Mouse (Mus musculus) stomach, embryonic 14.5 days (tissue): Measurements from ENCODE around the gene Usp3. TPM values are rescaled to one million over a fixed set of nuclear protein-coding genes. Genes with fewer than 3 reads are reported as not detected.
A peak's percentile ranks its signal among the peaks of the same experiment; 100 is the strongest.

ENCODE experiments used
- ATAC-seq: fragments of 200-750 bp; cut with Nextera tagmentation; 2 replicates; pipeline ENCODE4 v1.8.0; 2017; ENCODE audit warnings: low read depth, moderate TSS enrichment; ENCODE audit not compliant: insufficient number of reproducible peaks, insufficient read depth, low FRiP score
- H3K27ac ChIP-seq: fragments of 300-500 bp; sonication (generic); 2 replicates; pipeline ENCODE4 v1.5.1; 2014; ENCODE audit warnings: mild to moderate bottlenecking, low read length, moderate library complexity, mixed read lengths
- H3K27me3 ChIP-seq: fragments of 300-500 bp; sonication (generic); 2 replicates; pipeline ENCODE4 v1.6.1; 2014; ENCODE audit warnings: low read length, control low read depth, mixed read lengths; ENCODE audit not compliant: control insufficient read depth, insufficient read depth
- H3K36me3 ChIP-seq: fragments of 300-500 bp; sonication (generic); 2 replicates; pipeline ENCODE4 v1.6.1; 2014; ENCODE audit warnings: mild to moderate bottlenecking, control low read depth, low read length, moderate library complexity, mixed read lengths; ENCODE audit not compliant: control insufficient read depth, insufficient read depth
- H3K4me1 ChIP-seq: fragments of 300-500 bp; sonication (generic); 2 replicates; pipeline ENCODE4 v1.6.1; 2014; ENCODE audit warnings: low read length, control low read depth, mixed read lengths; ENCODE audit not compliant: control insufficient read depth, insufficient read depth
- H3K4me2 ChIP-seq: fragments of 300-500 bp; sonication (generic); replicated peaks from 2 replicates; pipeline ENCODE4 v1.6.1; 2014; ENCODE audit warnings: low read depth, low read length, control low read depth
- H3K4me3 ChIP-seq: fragments of 300-500 bp; sonication (generic); 2 replicates; pipeline ENCODE4 v1.5.1; 2014; ENCODE audit warnings: low read depth, low read length, control low read depth
- H3K9ac ChIP-seq: fragments of 300-500 bp; sonication (generic); replicated peaks from 2 replicates; pipeline ENCODE4 v1.6.1; 2014; ENCODE audit warnings: low read depth, mild to moderate bottlenecking, control low read depth, low read length, moderate library complexity, mixed read lengths
- H3K9me3 ChIP-seq: fragments of 300-500 bp; sonication (generic); 2 replicates; pipeline ENCODE4 v1.6.1; 2016; ENCODE audit warnings: low read depth, low read length, control low read depth; ENCODE audit not compliant: control insufficient read depth
- WGBS: fragments of 180-500 bp; shearing (Covaris S2); extraction: QIAGEN DNeasy Blood & Tissue Kit; methylation state at CpG from one replicate; pipeline ENCODE4 v1.1.7; 2014; 5-methylcytosine and 5-hydroxymethylcytosine counted together
- polyA plus RNA-seq: library from polyadenylated mRNA; unstranded; fragments of >200 nt; fragmentation: Nextera tagmentation; extraction: Ambion mirVana; gene quantifications from 2 replicates; pipeline ENCODE4 v1.2.1, GENCODE M21; 2014

Usp3 gene
- polyA plus RNA-seq, 1 experiment from 2014 or later: 74.3 TPM

DNA sequence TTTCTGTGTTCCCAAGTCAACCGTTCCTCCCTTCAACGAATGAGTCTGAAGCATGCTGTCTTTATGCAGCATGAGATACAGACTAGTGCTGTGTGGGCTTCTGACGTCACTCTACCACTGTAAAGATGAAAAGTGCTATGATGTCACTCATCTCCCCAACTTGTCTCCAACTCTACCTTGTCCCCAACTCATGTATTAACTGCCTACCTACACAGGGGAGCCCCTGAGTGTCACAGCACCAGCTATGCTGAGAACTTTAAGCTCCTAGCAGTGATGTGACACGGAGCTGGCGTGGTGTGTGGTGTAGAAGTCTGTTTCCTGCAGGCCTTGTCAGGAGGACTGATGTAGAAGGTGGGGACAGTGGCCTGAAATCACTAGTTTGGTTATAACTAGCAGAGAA lies 5.7 kb upstream of the Usp3 start:
- WGBS: 70% methylated on average over 5 of the region's 5 CpGs
- no peaks in the 10 kb centered on the region for H3K9me3 ChIP-seq
- H3K9ac ChIP-seq: no peak overlapping the region
- no peaks in the 10 kb centered on the region for H3K36me3 ChIP-seq
- no peaks in the 10 kb centered on the region for H3K27me3 ChIP-seq
- no peak overlapping the region for H3K4me2 ChIP-seq
- H3K4me3 ChIP-seq: no peak overlapping the region
- H3K4me1 ChIP-seq: peaks cover 10% of the 10 kb centered on the region
- no peak for ATAC-seq
- no peak overlapping the region for H3K27ac ChIP-seq

- H3K4me1 ChIP-seq: peaks cover 13% of the 10 kb centered on the region
- no peak overlapping the region for H3K4me2 ChIP-seq
- H3K27me3 ChIP-seq: no peaks in the 10 kb centered on the region
- H3K27ac ChIP-seq: no peak overlapping the region
- ATAC-seq: no peak
- no peaks in the 10 kb centered on the region for H3K36me3 ChIP-seq
- no peak overlapping the region for H3K4me3 ChIP-seq
- 35% methylated on average over 7 of the region's 7 CpGs for WGBS
- no peaks in the 10 kb centered on the region for H3K9me3 ChIP-seq
- H3K9ac ChIP-seq: no peak overlapping the region
Measured at GRCm38 (mm10) chr9:66597480-66598215, 4.7 kb upstream of the Usp3 start.

DNA sequence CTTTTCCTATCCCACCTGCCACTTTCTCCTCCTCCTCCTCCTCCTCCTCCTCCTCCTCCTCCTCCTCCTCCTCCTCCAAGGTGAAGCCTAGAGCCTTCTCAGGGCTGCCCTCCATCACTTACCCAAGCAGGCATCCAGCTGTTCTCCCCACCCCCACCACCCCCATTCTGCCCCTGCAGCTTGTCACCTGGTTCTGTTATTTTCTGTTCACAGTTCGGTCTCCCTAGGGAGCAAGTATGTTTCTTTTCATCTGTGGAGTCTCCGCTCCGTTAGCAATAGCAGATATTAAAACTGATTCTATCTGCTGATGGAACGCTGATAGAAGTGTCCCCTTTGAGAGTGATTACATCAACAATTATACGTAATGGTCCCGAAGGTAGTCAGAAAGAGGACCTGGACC lies 4.1 kb upstream of the Usp3 start:
- Histone ChIP-seq H3K4me2 (no peak overlapping the region), H3K4me3 (no peak overlapping the region), H3K36me3 (no peaks in the 10 kb centered on the region), H3K9me3 (no peaks in the 10 kb centered on the region), H3K9ac (no peak overlapping the region), H3K4me1 (peaks cover 13% of the 10 kb centered on the region), H3K27me3 (no peaks in the 10 kb centered on the region), H3K27ac (no peak overlapping the region)
- ATAC-seq: no peak
- 21% methylated on average over 6 of the region's 6 CpGs for WGBS

- Histone ChIP-seq H3K36me3 (no peaks in the 10 kb centered on the region), H3K27me3 (no peaks in the 10 kb centered on the region), H3K4me1 (peaks cover 18% of the 10 kb centered on the region), H3K4me3 (no peak overlapping the region), H3K27ac (no peak overlapping the region), H3K4me2 (no peak overlapping the region), H3K9ac (no peak overlapping the region), H3K9me3 (no peaks in the 10 kb centered on the region)
- ATAC-seq: no peak
- 49% methylated on average over 5 of the region's 5 CpGs for WGBS
Measured at GRCm38 (mm10) chr9:66595722-66596675, 3.1 kb upstream of the Usp3 start.

DNA sequence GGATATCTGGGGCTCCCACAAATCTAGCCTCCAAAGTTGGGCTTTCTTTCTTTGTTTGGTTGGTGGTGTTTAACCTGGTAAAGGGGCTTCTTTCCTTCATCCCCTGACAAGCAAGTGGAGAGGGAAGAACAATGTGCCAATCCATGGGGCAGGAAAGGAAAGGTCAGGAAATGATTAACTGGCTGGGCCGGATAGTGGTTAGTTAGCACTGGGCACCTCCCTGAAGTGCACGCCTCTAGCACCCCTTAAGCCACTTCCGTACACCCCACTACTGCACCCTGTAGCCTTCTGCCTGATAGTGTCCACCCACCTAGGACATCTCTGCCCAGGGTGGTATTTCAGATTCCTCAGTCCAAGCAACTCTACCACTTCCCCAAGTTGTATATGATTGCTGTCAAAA lies 1.1 kb upstream of the Usp3 start:
- Histone ChIP-seq H3K4me3 (no peak overlapping the region), H3K27me3 (no peaks in the 10 kb centered on the region), H3K9me3 (no peaks in the 10 kb centered on the region), H3K27ac (no peak overlapping the region), H3K4me1 (peaks cover 31% of the 10 kb centered on the region), H3K4me2 (peak overlapping the region; percentile 70), H3K9ac (0 out of 2 replicates have a peak overlapping the region, but pooled peaks have one; percentile 33), H3K36me3 (no peaks in the 10 kb centered on the region)
- ATAC-seq: no peak
- WGBS: 69% methylated on average over 3 of the region's 3 CpGs

- Histone ChIP-seq H3K36me3 (no peaks in the 10 kb centered on the region), H3K27ac (peak overlapping the region; percentile 74; the same call in 1 of the 2 replicates), H3K9ac (peak overlapping the region; percentile 33), H3K9me3 (no peaks in the 10 kb centered on the region), H3K4me1 (peaks cover 36% of the 10 kb centered on the region), H3K27me3 (no peaks in the 10 kb centered on the region), H3K4me2 (peak overlapping the region; percentile 70), H3K4me3 (peak overlapping the region; percentile 76)
- no peak for ATAC-seq
- 4% methylated on average over 12 of the region's 12 CpGs for WGBS
Measured at GRCm38 (mm10) chr9:66593613-66593969, 649 bp upstream of the Usp3 start.

- ATAC-seq: peak; percentile 34
- WGBS: under 1% methylated on average over 74 of the region's 83 CpGs
- peak overlapping the region; percentile 76 for H3K4me3 ChIP-seq
Measured at GRCm38 (mm10) chr9:66591851-66592645, 894 bp downstream of the Usp3 start.

DNA sequence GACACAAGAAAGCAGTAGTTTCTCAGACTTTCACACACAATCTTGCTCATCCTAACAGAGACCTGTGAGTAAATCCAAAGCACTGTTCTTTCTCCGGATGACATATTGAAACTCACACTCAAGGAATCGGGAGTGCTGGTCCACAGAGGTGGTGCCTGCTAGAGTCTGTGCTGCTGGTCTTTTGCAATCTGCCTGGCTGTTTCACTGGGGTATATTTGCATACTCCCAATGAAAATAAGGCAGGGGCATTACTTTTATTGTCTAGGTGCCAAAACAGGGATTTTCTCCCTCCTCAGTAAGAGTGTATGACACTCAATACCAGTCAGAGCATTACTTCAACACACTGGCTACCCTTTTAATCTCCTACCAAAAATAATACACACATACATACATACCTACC lies 2.9 kb downstream of the Usp3 start:
- H3K27ac ChIP-seq: no peak overlapping the region
- peaks cover 43% of the 10 kb centered on the region for H3K4me1 ChIP-seq
- no peak overlapping the region for H3K9ac ChIP-seq
- ATAC-seq: no peak
- H3K4me3 ChIP-seq: no peak overlapping the region
- no peaks in the 10 kb centered on the region for H3K27me3 ChIP-seq
- 0 out of 2 replicates have a peak overlapping the region, but pooled peaks have one; percentile 3 for H3K4me2 ChIP-seq
- H3K9me3 ChIP-seq: no peaks in the 10 kb centered on the region
- H3K36me3 ChIP-seq: no peaks in the 10 kb centered on the region
- whole genome bisulfite sequencing: 41% methylated on average over 2 of the region's 2 CpGs

More at GRCm38 (mm10) chr9:66591851-66592645, 894 bp downstream of the Usp3 start:
- Histone ChIP-seq H3K4me2 (peak overlapping the region; percentile 64), H3K9ac (peak overlapping the region; percentile 96), H3K36me3 (no peaks in the 10 kb centered on the region), H3K4me1 (peaks cover 39% of the 10 kb centered on the region), H3K27ac (peak overlapping the region; percentile 94), H3K27me3 (no peaks in the 10 kb centered on the region), H3K9me3 (no peaks in the 10 kb centered on the region)
